Mouse (Mus musculus) thymus, adult 2 months (tissue): ENCODE measurements around the gene Fam173a. TPM values are rescaled to one million over a fixed set of nuclear protein-coding genes. Genes with fewer than 3 reads are reported as not detected.
"Not testable (repeated sequence)": the region's sequence is repeated elsewhere in the genome, so short reads cannot be mapped to it uniquely, and the experiment has no call there.

Source experiments
- DNase-seq: peaks from one replicate; pipeline ENCODE4 v3.0.0; 2021
- H3K27ac ChIP-seq: fragments of 200-500 bp; 2 replicates; pipeline ENCODE4 v1.5.1; 2012; ENCODE audit warnings: low read length, control low read depth; ENCODE audit not compliant: control insufficient read depth, insufficient read depth
- H3K27me3 ChIP-seq: fragments of 200-500 bp; 2 replicates; pipeline ENCODE4 v1.6.1; 2012; ENCODE audit warnings: mild to moderate bottlenecking, low read length, moderate library complexity, mixed read lengths; ENCODE audit not compliant: control insufficient read depth, insufficient read depth
- H3K36me3 ChIP-seq: fragments of 200-500 bp; 2 replicates; pipeline ENCODE4 v1.6.1; 2012; ENCODE audit warnings: mild to moderate bottlenecking, low read length, moderate library complexity; ENCODE audit not compliant: control insufficient read depth, insufficient read depth
- H3K4me1 ChIP-seq: fragments of 200-500 bp; replicated peaks from 2 replicates; pipeline ENCODE4 v1.6.1; 2012; ENCODE audit warnings: low read length; ENCODE audit not compliant: control insufficient read depth, insufficient read depth
- H3K4me3 ChIP-seq: fragments of 200-500 bp; 2 replicates; pipeline ENCODE4 v1.5.1; 2012; ENCODE audit warnings: mild to moderate bottlenecking, low read length, control low read depth, moderate library complexity; ENCODE audit not compliant: control insufficient read depth, insufficient read depth
- CTCF ChIP-seq: fragments of 200-500 bp; IDR thresholded peaks from 2 replicates; pipeline ENCODE4 v1.5.1; 2012; ENCODE audit warnings: mild to moderate bottlenecking, control low read depth, low read length, moderate library complexity, borderline replicate concordance; ENCODE audit not compliant: control insufficient read depth, poor library complexity, insufficient read depth; ENCODE audit errors: extremely low read depth
- POLR2A ChIP-seq: fragments of 200-500 bp; IDR thresholded peaks from 2 replicates; pipeline ENCODE4 v1.6.1; 2012; ENCODE audit warnings: mild to moderate bottlenecking, low read length, control low read depth, moderate library complexity; ENCODE audit not compliant: control insufficient read depth, poor library complexity, insufficient read depth; ENCODE audit errors: extremely low read depth
- WGBS: fragments of 180-500 bp; shearing (Covaris S2); methylation state at CpG from one replicate; pipeline ENCODE4 v1.1.7; 2018; 5-methylcytosine and 5-hydroxymethylcytosine counted together
- polyA plus RNA-seq: library from polyadenylated mRNA; depleted of rRNA; stranded (reverse); fragments of >200 nt; gene quantifications from 2 replicates; pipeline ENCODE4 v1.2.3, GENCODE M21; 2012

Gene Fam173a
- polyA plus RNA-seq, 1 experiment = 162 TPM

DNA sequence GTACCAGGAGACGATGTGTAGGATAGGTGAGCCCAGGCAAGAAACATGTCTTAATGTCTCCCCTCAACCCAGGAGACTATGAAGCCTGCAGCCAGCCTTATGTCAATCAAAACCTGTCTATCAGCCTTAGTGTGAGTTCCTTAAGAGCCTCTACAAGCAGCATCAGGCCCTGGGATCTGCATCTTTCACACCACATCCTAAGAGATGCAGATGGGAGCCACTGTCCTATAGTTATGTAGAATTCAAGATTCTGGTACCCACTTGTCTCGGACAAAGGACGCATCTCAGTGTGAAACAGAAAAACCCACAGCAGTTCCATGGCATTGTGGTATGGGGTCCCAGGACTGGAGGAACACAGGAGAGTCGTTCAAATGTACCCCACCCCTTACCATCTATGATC, 37.6 kb downstream of the Fam173a start:
- 84% methylated on average over 4 of the region's 4 CpGs for WGBS
- no peak for DNase-seq
- Histone ChIP-seq H3K4me3 (no peak overlapping the region), H3K27me3 (no peaks in the 10 kb centered on the region), H3K4me1 (no peaks in the 10 kb centered on the region), H3K36me3 (no peaks in the 10 kb centered on the region), H3K27ac (no peak overlapping the region)
- TF ChIP-seq CTCF (no peak), POLR2A (no peak)

- no peak for DNase-seq
- no peaks in the 10 kb centered on the region for H3K27me3 ChIP-seq
- WGBS = 94% methylated on average over 9 of the region's 9 CpGs
- H3K4me3 ChIP-seq = no peak within 1 kb of the TSS
- H3K4me1 ChIP-seq = no peaks in the 10 kb centered on the region
- no peak within 1 kb of the TSS for H3K27ac ChIP-seq
- TF ChIP-seq POLR2A (no peak), CTCF (no peak)
- no peaks in the 10 kb centered on the region for H3K36me3 ChIP-seq
Observed at GRCm38 (mm10) chr17:25754241-25754640, 38.5 kb downstream of the Fam173a start, which contains the start of gene Msln. Gene Msln (minus strand): TSS chr17:25754378.

GRCm38 (mm10) chr17:25751446-25751845, 41.3 kb downstream of the Fam173a start:
- no peak for DNase-seq
- Histone ChIP-seq H3K27ac (no peak overlapping the region), H3K4me3 (no peak overlapping the region)

DNA sequence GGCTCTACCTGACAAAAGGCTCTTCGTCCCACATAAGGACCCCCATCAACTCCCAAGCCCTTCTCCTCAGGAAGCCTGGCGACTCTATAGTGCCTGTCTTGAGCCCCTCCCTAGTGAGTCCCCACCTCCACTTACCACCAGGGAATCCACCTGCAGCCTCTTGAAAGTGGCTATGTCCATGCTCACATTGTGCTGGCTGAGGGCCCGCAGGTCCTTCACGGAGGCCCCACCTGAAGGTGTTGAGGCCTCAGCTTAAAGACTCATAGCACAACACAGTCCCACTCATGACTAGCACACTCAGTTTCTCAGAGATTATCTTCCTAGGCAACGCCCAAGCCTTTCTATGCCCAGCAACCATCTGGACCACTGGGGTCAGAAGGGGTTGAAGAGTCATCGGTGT, 43.4 kb downstream of the Fam173a start:
- Histone ChIP-seq H3K4me1 (no peaks in the 10 kb centered on the region), H3K27me3 (no peaks in the 10 kb centered on the region), H3K36me3 (no peaks in the 10 kb centered on the region), H3K27ac (no peak overlapping the region), H3K4me3 (no peak overlapping the region)
- TF ChIP-seq CTCF (no peak), POLR2A (no peak)
- WGBS = 90% methylated on average over 6 of the region's 6 CpGs
- DNase-seq = no peak

More at GRCm38 (mm10) chr17:25751446-25751845, 41.3 kb downstream of the Fam173a start:
- H3K4me1 ChIP-seq = no peaks in the 10 kb centered on the region
- TF ChIP-seq POLR2A = no peak
- TF ChIP-seq CTCF = no peak
- 42% methylated on average over 5 of the region's 5 CpGs for WGBS
- H3K36me3 ChIP-seq = no peaks in the 10 kb centered on the region
- no peaks in the 10 kb centered on the region for H3K27me3 ChIP-seq

DNA sequence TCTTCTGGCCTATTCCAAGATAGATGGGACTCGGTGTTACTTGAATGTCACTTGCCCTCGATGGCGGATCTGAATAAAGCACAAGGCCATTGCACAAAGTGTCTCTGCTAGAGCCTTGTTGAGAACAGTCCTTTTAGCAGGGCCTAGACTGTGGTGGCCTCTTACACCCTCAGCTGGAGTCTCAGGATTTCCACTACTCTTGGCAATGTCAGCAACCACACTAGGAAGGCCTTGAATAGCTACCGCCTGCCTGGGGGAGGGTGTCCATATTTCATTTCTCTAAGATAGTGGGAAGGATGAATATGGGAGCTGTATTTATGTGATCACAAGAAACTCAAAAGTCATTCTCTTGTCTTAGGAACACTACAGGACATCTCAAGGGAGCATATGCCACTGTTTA, 44.5 kb downstream of the Fam173a start:
- no peaks in the 10 kb centered on the region for H3K27me3 ChIP-seq
- TF ChIP-seq CTCF (no peak), POLR2A (no peak)
- no peak overlapping the region for H3K27ac ChIP-seq
- no peaks in the 10 kb centered on the region for H3K36me3 ChIP-seq
- WGBS = 93% methylated on average over 4 of the region's 4 CpGs
- no peak for DNase-seq
- no peaks in the 10 kb centered on the region for H3K4me1 ChIP-seq
- H3K4me3 ChIP-seq = no peak overlapping the region

DNA sequence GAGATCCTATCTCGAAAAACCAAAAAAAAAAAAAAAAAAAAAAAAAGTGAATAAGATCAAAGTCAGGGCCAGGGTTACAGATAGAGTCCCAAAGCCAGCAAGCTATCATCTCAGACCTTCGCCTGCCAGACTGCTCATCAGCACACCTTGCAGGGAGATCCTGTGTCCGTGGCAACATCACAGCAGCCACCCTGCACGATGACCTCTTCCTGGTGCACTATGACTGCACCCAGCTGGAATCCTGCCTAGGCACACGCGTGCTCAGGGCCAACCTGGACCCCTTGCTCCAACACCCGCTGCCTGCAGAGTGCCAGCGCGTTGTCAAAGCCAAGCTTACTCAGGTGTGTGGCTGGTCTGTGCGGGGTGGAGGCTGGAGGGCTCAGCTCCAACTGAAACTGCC, 48.4 kb downstream of the Fam173a start:
- Histone ChIP-seq H3K4me1 (no peaks in the 10 kb centered on the region), H3K36me3 (no peaks in the 10 kb centered on the region), H3K27ac (no peak overlapping the region), H3K27me3 (no peaks in the 10 kb centered on the region), H3K4me3 (no peak overlapping the region)
- no peak for DNase-seq
- TF ChIP-seq POLR2A (no peak), CTCF (no peak)
- WGBS = 81% methylated on average over 10 of the region's 10 CpGs

DNA sequence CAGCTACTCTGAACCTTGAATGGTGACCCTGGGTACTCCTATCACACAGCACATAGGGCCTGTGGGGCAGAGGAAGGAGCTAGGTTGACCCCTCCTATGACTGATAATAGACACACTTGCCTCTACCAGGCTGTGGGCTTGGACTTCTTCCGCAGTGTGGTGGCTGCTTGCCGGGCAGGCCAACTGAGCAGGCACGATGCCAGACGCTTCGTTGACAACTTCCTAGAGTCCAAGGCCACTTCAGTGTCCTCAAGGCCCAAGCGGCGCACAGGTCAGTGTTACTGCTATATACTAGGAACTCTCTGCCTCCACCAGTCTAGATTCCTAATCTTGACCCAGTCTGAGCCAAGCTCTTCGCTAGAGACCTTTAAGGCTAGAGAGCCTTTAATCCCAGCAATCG, 48.9 kb downstream of the Fam173a start:
- no peak for TF ChIP-seq POLR2A
- no peak for TF ChIP-seq CTCF
- H3K27me3 ChIP-seq = no peaks in the 10 kb centered on the region
- WGBS = 94% methylated on average over 9 of the region's 9 CpGs

GRCm38 (mm10) chr17:25741471-25741870, 51.2 kb downstream of the Fam173a start:
- not testable (repeated sequence) for DNase-seq, H3K27me3 ChIP-seq, H3K4me1 ChIP-seq, H3K27ac ChIP-seq, H3K36me3 ChIP-seq, H3K4me3 ChIP-seq
- WGBS = 82% methylated on average over 12 of the region's 12 CpGs

More for the DNA sequence above, 48.9 kb downstream of the Fam173a start:
- Histone ChIP-seq H3K27ac (no peak overlapping the region), H3K36me3 (no peaks in the 10 kb centered on the region), H3K4me1 (no peaks in the 10 kb centered on the region), H3K4me3 (no peak overlapping the region)
- DNase-seq = no peak
